Mouse (Mus musculus): ENCODE measurements around the gene Foxj3. TPM values are rescaled to one million over a fixed set of nuclear protein-coding genes. Genes with fewer than 3 reads are reported as not detected.

The Foxj3 gene
- polyA plus RNA-seq, 1 experiment from 2014 or later: 25.7 TPM

GRCm38 (mm10) chr4:119662976-119663375 is 126.2 kb downstream of the Foxj3 start:
- Histone ChIP-seq H3K27ac (ENCODE audit: low read depth, low read length) (no peak overlapping the region), H3K4me3 (ENCODE audit: low read length) (no peak overlapping the region), H3K27me3 (replicated peaks; ENCODE audit: control insufficient read depth, insufficient read depth, low read length) (no peaks in the 10 kb centered on the region), H3K9ac (ENCODE audit: low read depth, low read length) (no peak overlapping the region), H3K4me2 (ENCODE audit: low read length) (no peak overlapping the region), H3K9me3 (ENCODE audit: control insufficient read depth, low read length) (no peaks in the 10 kb centered on the region), H3K36me3 (ENCODE audit: control insufficient read depth, insufficient read depth, low read length) (no peaks in the 10 kb centered on the region), H3K4me1 (ENCODE audit: control insufficient read depth, insufficient read depth, low read depth, low read length) (no peaks in the 10 kb centered on the region)
- ATAC-seq: no peak
- 89% methylated on average over 7 of the region's 7 CpGs for WGBS

- H3K27ac ChIP-seq (ENCODE audit: low read depth, low read length): no peak overlapping the region
- no peak overlapping the region for H3K4me2 ChIP-seq (ENCODE audit: low read length)
- 95% methylated on average over 14 of the region's 14 CpGs for WGBS
- H3K27me3 ChIP-seq (replicated peaks; ENCODE audit: control insufficient read depth, insufficient read depth, low read length): no peaks in the 10 kb centered on the region
- H3K9ac ChIP-seq (ENCODE audit: low read depth, low read length): no peak overlapping the region
- no peaks in the 10 kb centered on the region for H3K36me3 ChIP-seq (ENCODE audit: control insufficient read depth, insufficient read depth, low read length)
- no peak overlapping the region for H3K4me3 ChIP-seq (ENCODE audit: low read length)
- no peaks in the 10 kb centered on the region for H3K9me3 ChIP-seq (ENCODE audit: control insufficient read depth, low read length)
- no peaks in the 10 kb centered on the region for H3K4me1 ChIP-seq (ENCODE audit: control insufficient read depth, insufficient read depth, low read depth, low read length)
- no peak for ATAC-seq
Measured at GRCm38 (mm10) chr4:119663409-119664095, 126.7 kb downstream of the Foxj3 start.

- ATAC-seq: no peak
- 83% methylated on average over 2 of the region's 2 CpGs for WGBS
Measured at GRCm38 (mm10) chr4:119665166-119665565, 128.4 kb downstream of the Foxj3 start.

GRCm38 (mm10) chr4:119666116-119666515 is 129.3 kb downstream of the Foxj3 start:
- ATAC-seq: no peak
- Histone ChIP-seq H3K27ac (ENCODE audit: low read depth, low read length) (no peak overlapping the region), H3K9ac (ENCODE audit: low read depth, low read length) (no peak overlapping the region), H3K4me1 (ENCODE audit: control insufficient read depth, insufficient read depth, low read depth, low read length) (peaks cover 11% of the 10 kb centered on the region), H3K36me3 (ENCODE audit: control insufficient read depth, insufficient read depth, low read length) (no peaks in the 10 kb centered on the region), H3K27me3 (replicated peaks; ENCODE audit: control insufficient read depth, insufficient read depth, low read length) (no peaks in the 10 kb centered on the region), H3K9me3 (ENCODE audit: control insufficient read depth, low read length) (no peaks in the 10 kb centered on the region), H3K4me2 (ENCODE audit: low read length) (no peak overlapping the region), H3K4me3 (ENCODE audit: low read length) (no peak overlapping the region)
- 27% methylated on average over 8 of the region's 8 CpGs for WGBS

More at GRCm38 (mm10) chr4:119665166-119665565, 128.4 kb downstream of the Foxj3 start:
- H3K36me3 ChIP-seq (ENCODE audit: control insufficient read depth, insufficient read depth, low read length): no peaks in the 10 kb centered on the region
- H3K9ac ChIP-seq (ENCODE audit: low read depth, low read length): no peak overlapping the region
- H3K27ac ChIP-seq (ENCODE audit: low read depth, low read length): no peak overlapping the region
- H3K4me3 ChIP-seq (ENCODE audit: low read length): no peak overlapping the region
- H3K4me1 ChIP-seq (ENCODE audit: control insufficient read depth, insufficient read depth, low read depth, low read length): peaks cover 7% of the 10 kb centered on the region
- no peak overlapping the region for H3K4me2 ChIP-seq (ENCODE audit: low read length)
- no peaks in the 10 kb centered on the region for H3K27me3 ChIP-seq (replicated peaks; ENCODE audit: control insufficient read depth, insufficient read depth, low read length)
- no peaks in the 10 kb centered on the region for H3K9me3 ChIP-seq (ENCODE audit: control insufficient read depth, low read length)

GRCm38 (mm10) chr4:119667454-119667853 is 130.7 kb downstream of the Foxj3 start:
- Histone ChIP-seq H3K9me3 (ENCODE audit: control insufficient read depth, low read length) (no peaks in the 10 kb centered on the region), H3K27me3 (replicated peaks; ENCODE audit: control insufficient read depth, insufficient read depth, low read length) (no peaks in the 10 kb centered on the region), H3K27ac (ENCODE audit: low read depth, low read length) (no peak overlapping the region), H3K4me2 (ENCODE audit: low read length) (no peak overlapping the region), H3K4me1 (ENCODE audit: control insufficient read depth, insufficient read depth, low read depth, low read length) (peaks cover 11% of the 10 kb centered on the region), H3K9ac (ENCODE audit: low read depth, low read length) (no peak overlapping the region), H3K36me3 (ENCODE audit: control insufficient read depth, insufficient read depth, low read length) (no peaks in the 10 kb centered on the region), H3K4me3 (ENCODE audit: low read length) (no peak overlapping the region)
- ATAC-seq: no peak; the same call in 1 of the 2 replicates
- WGBS: 20% methylated on average over 5 of the region's 5 CpGs

GRCm38 (mm10) chr4:119668185-119668584 is 131.4 kb downstream of the Foxj3 start:
- H3K9me3 ChIP-seq (ENCODE audit: control insufficient read depth, low read length): no peaks in the 10 kb centered on the region
- H3K4me3 ChIP-seq (ENCODE audit: low read length): no peak overlapping the region
- no peak for ATAC-seq
- H3K36me3 ChIP-seq (ENCODE audit: control insufficient read depth, insufficient read depth, low read length): no peaks in the 10 kb centered on the region
- H3K4me2 ChIP-seq (ENCODE audit: low read length): no peak overlapping the region
- WGBS: 84% methylated on average over 3 of the region's 3 CpGs
- H3K9ac ChIP-seq (ENCODE audit: low read depth, low read length): no peak overlapping the region
- peaks cover 11% of the 10 kb centered on the region for H3K4me1 ChIP-seq (ENCODE audit: control insufficient read depth, insufficient read depth, low read depth, low read length)
- no peak overlapping the region for H3K27ac ChIP-seq (ENCODE audit: low read depth, low read length)
- no peaks in the 10 kb centered on the region for H3K27me3 ChIP-seq (replicated peaks; ENCODE audit: control insufficient read depth, insufficient read depth, low read length)

GRCm38 (mm10) chr4:119668596-119668995 is 131.8 kb downstream of the Foxj3 start:
- H3K27me3 ChIP-seq (replicated peaks; ENCODE audit: control insufficient read depth, insufficient read depth, low read length): no peaks in the 10 kb centered on the region
- 78% methylated on average over 4 of the region's 4 CpGs for WGBS
- H3K4me1 ChIP-seq (ENCODE audit: control insufficient read depth, insufficient read depth, low read depth, low read length): peaks cover 11% of the 10 kb centered on the region
- H3K9ac ChIP-seq (ENCODE audit: low read depth, low read length): no peak overlapping the region
- no peak overlapping the region for H3K27ac ChIP-seq (ENCODE audit: low read depth, low read length)
- H3K9me3 ChIP-seq (ENCODE audit: control insufficient read depth, low read length): no peaks in the 10 kb centered on the region
- no peak overlapping the region for H3K4me2 ChIP-seq (ENCODE audit: low read length)
- no peaks in the 10 kb centered on the region for H3K36me3 ChIP-seq (ENCODE audit: control insufficient read depth, insufficient read depth, low read length)
- ATAC-seq: no peak
- no peak overlapping the region for H3K4me3 ChIP-seq (ENCODE audit: low read length)

GRCm38 (mm10) chr4:119669356-119670209 is 132.8 kb downstream of the Foxj3 start:
- H3K27ac ChIP-seq (ENCODE audit: low read depth, low read length): no peak overlapping the region
- 59% methylated on average over 10 of the region's 10 CpGs for WGBS
- 0 out of 2 replicates have a peak, but pooled peaks have one; percentile 23 for ATAC-seq
- H3K4me2 ChIP-seq (ENCODE audit: low read length): no peak overlapping the region
- H3K9me3 ChIP-seq (ENCODE audit: control insufficient read depth, low read length): no peaks in the 10 kb centered on the region
- no peak overlapping the region for H3K9ac ChIP-seq (ENCODE audit: low read depth, low read length)
- no peaks in the 10 kb centered on the region for H3K27me3 ChIP-seq (replicated peaks; ENCODE audit: control insufficient read depth, insufficient read depth, low read length)
- no peak overlapping the region for H3K4me3 ChIP-seq (ENCODE audit: low read length)
- peaks cover 11% of the 10 kb centered on the region for H3K4me1 ChIP-seq (ENCODE audit: control insufficient read depth, insufficient read depth, low read depth, low read length)
- H3K36me3 ChIP-seq (ENCODE audit: control insufficient read depth, insufficient read depth, low read length): no peaks in the 10 kb centered on the region

- no peak overlapping the region for H3K4me3 ChIP-seq (ENCODE audit: low read length)
- no peaks in the 10 kb centered on the region for H3K9me3 ChIP-seq (ENCODE audit: control insufficient read depth, low read length)
- no peaks in the 10 kb centered on the region for H3K27me3 ChIP-seq (replicated peaks; ENCODE audit: control insufficient read depth, insufficient read depth, low read length)
- no peak for ATAC-seq
- no peak overlapping the region for H3K9ac ChIP-seq (ENCODE audit: low read depth, low read length)
- H3K27ac ChIP-seq (ENCODE audit: low read depth, low read length): 0 out of 2 replicates have a peak overlapping the region, but pooled peaks have one; percentile 16
- no peaks in the 10 kb centered on the region for H3K36me3 ChIP-seq (ENCODE audit: control insufficient read depth, insufficient read depth, low read length)
- peaks cover 11% of the 10 kb centered on the region for H3K4me1 ChIP-seq (ENCODE audit: control insufficient read depth, insufficient read depth, low read depth, low read length)
- 34% methylated on average over 7 of the region's 7 CpGs for WGBS
- no peak overlapping the region for H3K4me2 ChIP-seq (ENCODE audit: low read length)
Measured at GRCm38 (mm10) chr4:119670210-119670555, 133.4 kb downstream of the Foxj3 start.

All from hindbrain, embryonic 16.5 days (tissue).